Mouse (Mus musculus) heart, embryonic 12.5 days (tissue): ENCODE measurements around the gene Setd5. TPM values are rescaled to one million over a fixed set of nuclear protein-coding genes. Genes with fewer than 3 reads are reported as not detected.

ENCODE experiments used
- ATAC-seq: fragments of 200-750 bp; cut with Nextera tagmentation; 2 replicates; pipeline ENCODE4 v1.8.0; 2017; ENCODE audit warnings: moderate TSS enrichment, moderate library complexity; ENCODE audit not compliant: insufficient number of reproducible peaks, low FRiP score
- H3K27ac ChIP-seq: fragments of 300-500 bp; sonication (generic); 2 replicates; pipeline ENCODE4 v1.5.1; 2016; ENCODE audit warnings: mild to moderate bottlenecking, moderate library complexity; ENCODE audit not compliant: poor library complexity, severe bottlenecking
- H3K27me3 ChIP-seq: fragments of 300-500 bp; sonication (generic); replicated peaks from 2 replicates; pipeline ENCODE4 v1.6.1; 2016; ENCODE audit warnings: mild to moderate bottlenecking, moderate library complexity
- H3K36me3 ChIP-seq: fragments of 300-500 bp; sonication (generic); 2 replicates; pipeline ENCODE4 v1.6.1; 2016; ENCODE audit warnings: mild to moderate bottlenecking, moderate library complexity
- H3K4me1 ChIP-seq: fragments of 300-500 bp; sonication (generic); replicated peaks from 2 replicates; pipeline ENCODE4 v1.6.1; 2016; ENCODE audit warnings: mild to moderate bottlenecking
- H3K4me2 ChIP-seq: fragments of 300-500 bp; sonication (generic); 2 replicates; pipeline ENCODE4 v1.6.1; 2016; ENCODE audit warnings: mild to moderate bottlenecking, moderate library complexity
- H3K4me3 ChIP-seq: fragments of 300-500 bp; sonication (generic); 2 replicates; pipeline ENCODE4 v1.5.1; 2016; ENCODE audit warnings: mild to moderate bottlenecking
- H3K9ac ChIP-seq: fragments of 300-500 bp; sonication (generic); 2 replicates; pipeline ENCODE4 v1.6.1; 2016; ENCODE audit warnings: mild to moderate bottlenecking, moderate library complexity
- H3K9me3 ChIP-seq: fragments of 300-500 bp; sonication (generic); replicated peaks from 2 replicates; pipeline ENCODE4 v1.6.1; 2016; ENCODE audit warnings: mild to moderate bottlenecking, moderate library complexity
- WGBS: fragments of 180-500 bp; shearing (Covaris S2); methylation state at CpG from one replicate; pipeline ENCODE4 v1.1.7; 2016; 5-methylcytosine and 5-hydroxymethylcytosine counted together
- polyA plus RNA-seq: library from polyadenylated mRNA; unstranded; fragments of >200 nt; fragmentation: Nextera tagmentation; extraction: Ambion mirVana; gene quantifications from 2 replicates; pipeline ENCODE4 v1.2.1, GENCODE M21; 2016

The Setd5 gene
- polyA plus RNA-seq, result 61.0 and 62.9 TPM in 2 replicates

DNA sequence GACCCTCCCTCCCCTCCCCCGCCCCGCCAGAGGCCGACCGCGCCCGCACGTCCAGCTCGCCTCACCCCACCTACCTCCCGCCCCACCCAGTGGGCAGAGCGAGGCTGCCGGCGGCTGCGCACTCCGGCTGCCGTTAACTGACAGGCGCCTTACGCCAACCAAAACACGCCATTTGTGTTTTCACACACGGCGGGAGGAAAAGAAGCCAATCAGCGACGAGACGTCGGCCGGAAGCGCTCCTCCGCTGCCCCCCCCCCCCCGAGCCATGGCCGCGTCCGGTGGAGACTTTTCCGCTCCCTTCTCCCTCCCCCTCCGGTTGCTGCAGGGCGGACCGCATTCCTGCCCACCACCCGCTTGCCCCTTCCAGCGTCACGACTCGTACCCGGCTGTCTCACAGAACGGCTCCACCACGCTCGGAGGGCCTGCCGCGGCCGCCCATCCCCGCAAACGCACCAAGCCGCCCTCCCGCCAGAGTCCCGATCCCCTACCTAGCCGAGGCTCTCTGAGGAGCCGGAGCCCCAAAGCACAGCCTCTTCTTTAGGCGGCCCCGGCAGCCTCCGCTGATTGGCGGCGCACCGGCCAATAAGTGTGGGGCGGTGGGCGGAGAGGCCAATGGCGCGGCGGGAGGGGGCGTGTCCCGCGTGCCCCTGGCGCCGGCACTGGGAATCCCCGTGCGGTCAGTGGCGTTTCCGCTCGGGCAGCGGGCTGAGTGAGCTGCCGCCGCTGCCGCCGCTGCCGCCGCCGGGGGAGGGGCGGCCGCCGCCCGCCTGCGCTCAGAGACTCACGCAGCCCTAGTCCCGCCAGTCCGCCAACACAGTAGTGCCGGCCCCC, at the start of gene Setd5:
Setd5 (plus strand) TSS at position 680 of the 831 bp plus-strand sequence.
- H3K4me3 ChIP-seq, result peak within 1 kb of the TSS; percentile 76
- under 1% methylated on average over 66 of the region's 91 CpGs for WGBS
- no peaks in the 10 kb centered on the region; the same call in 1 of the 2 replicates for H3K36me3 ChIP-seq
- ATAC-seq, result peak; percentile 92
- peak within 1 kb of the TSS; percentile 92 for H3K4me2 ChIP-seq
- peak within 1 kb of the TSS; percentile 100 for H3K27ac ChIP-seq
- H3K9ac ChIP-seq, result peak within 1 kb of the TSS; percentile 95
- H3K9me3 ChIP-seq, result no peaks in the 10 kb centered on the region
- H3K27me3 ChIP-seq, result no peaks in the 10 kb centered on the region
- H3K4me1 ChIP-seq, result peaks cover 17% of the 10 kb centered on the region

DNA sequence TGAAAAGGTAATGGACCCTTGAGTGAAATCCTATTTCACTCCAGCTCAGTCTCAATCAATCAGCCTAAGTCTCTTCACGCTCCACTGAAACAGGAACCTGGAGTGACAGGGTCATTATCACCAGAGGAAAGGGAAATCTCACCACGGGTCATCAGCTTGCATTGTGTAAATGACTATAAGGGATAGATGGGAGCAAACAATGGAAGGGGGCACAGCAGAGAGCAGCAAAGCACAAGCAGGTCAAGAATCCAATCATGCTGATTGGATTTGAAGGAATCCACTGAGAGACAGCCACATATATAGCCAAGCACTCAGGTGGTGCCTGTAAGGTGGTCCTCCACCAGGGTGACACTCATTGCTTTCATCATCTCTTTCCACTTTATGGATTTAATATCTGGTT, 49.7 kb upstream of the Setd5 start:
- WGBS, result 37% methylated on average over 2 of the region's 2 CpGs
- H3K4me2 ChIP-seq, result no peak overlapping the region
- H3K27ac ChIP-seq, result no peak overlapping the region
- H3K9me3 ChIP-seq, result no peaks in the 10 kb centered on the region
- no peaks in the 10 kb centered on the region for H3K27me3 ChIP-seq
- no peak overlapping the region for H3K4me3 ChIP-seq
- no peaks in the 10 kb centered on the region for H3K36me3 ChIP-seq
- no peak overlapping the region for H3K9ac ChIP-seq
- no peak for ATAC-seq
- H3K4me1 ChIP-seq, result no peaks in the 10 kb centered on the region

DNA sequence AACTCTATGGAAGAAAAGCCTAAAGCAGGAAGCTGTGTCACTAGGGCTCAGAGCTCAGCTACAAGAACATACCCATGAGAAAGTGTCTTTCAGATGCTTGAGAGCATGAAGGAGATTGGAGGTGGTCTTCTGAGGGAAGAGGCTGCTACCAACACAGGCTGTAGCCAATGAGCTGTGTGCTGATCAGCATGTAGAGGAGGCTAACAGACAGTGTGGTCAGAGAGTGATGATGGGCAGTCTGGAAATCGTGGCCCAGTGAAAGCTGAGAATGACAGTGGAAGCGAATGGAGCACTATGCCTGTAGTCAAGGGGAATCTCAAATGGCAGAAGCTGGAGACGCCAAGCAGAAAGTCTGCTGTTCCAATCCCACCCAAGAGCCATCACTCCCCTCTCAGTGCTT, 48.2 kb upstream of the Setd5 start:
- Histone ChIP-seq H3K4me1 (no peaks in the 10 kb centered on the region), H3K9ac (no peak overlapping the region), H3K4me2 (no peak overlapping the region), H3K27me3 (no peaks in the 10 kb centered on the region), H3K27ac (no peak overlapping the region), H3K9me3 (no peaks in the 10 kb centered on the region), H3K36me3 (no peaks in the 10 kb centered on the region), H3K4me3 (no peak overlapping the region)
- no peak for ATAC-seq
- WGBS, result 49% methylated on average over 3 of the region's 3 CpGs

DNA sequence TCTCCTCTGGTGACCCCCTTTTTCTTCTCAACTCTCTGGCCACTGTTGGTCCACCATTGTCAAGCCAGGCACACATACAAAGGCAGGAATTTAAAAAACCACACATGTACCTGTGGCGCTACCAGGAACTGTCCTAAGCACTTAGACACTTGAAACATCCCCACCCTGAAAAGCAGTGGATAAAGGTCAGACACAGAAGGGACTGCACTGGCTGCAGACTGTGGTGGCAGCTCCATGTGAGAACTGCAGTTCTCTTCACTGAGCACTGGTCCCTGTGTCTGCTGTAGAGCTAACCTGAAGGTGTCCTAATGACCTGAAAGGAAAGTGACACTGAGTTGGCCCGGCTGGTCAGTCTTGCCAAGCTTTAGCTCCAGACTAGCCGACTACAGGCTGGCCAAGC, 46.6 kb upstream of the Setd5 start:
- Histone ChIP-seq H3K27me3 (no peaks in the 10 kb centered on the region), H3K9me3 (no peaks in the 10 kb centered on the region), H3K27ac (no peak overlapping the region), H3K36me3 (no peaks in the 10 kb centered on the region), H3K4me2 (no peak overlapping the region), H3K4me1 (no peaks in the 10 kb centered on the region), H3K4me3 (no peak overlapping the region), H3K9ac (no peak overlapping the region)
- no peak for ATAC-seq
- WGBS, result 70% methylated on average over 3 of the region's 3 CpGs

DNA sequence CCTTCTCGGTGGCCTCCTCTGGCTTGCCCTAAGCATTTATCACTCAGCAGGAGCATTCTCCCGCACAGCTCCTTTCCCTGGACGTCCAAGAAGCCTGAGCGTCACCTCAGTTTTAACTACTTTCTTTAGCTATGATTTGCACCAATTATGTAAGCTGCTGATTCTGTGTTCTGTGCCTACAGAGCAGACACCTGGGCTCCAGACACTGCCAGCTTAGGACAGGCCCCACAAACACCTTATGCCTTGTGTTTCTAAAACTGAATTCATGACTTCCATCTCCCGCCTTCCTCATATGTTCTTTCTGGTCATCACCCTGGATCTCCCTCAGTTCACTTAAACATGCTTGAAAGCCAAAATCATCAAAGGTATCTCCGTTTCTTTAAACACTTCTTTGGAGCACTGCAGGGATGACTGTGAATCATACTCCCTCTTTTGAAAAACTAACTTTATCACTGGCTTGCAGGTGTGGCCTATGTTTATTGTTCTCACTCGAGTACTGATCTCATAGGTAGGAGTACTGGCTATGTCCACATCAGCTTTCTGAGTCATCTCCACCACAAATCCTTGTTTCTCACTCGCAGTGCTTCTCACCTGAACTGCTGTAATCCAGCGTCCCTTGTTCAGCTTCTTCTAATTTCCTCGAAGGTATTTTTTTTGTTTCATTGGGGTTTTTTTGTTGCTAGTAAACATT, 46.0 kb upstream of the Setd5 start:
- Histone ChIP-seq H3K36me3 (no peaks in the 10 kb centered on the region), H3K4me1 (no peaks in the 10 kb centered on the region), H3K4me2 (no peak overlapping the region), H3K9me3 (no peaks in the 10 kb centered on the region), H3K9ac (no peak overlapping the region), H3K4me3 (no peak overlapping the region), H3K27ac (no peak overlapping the region), H3K27me3 (no peaks in the 10 kb centered on the region)
- ATAC-seq, result no peak
- WGBS, result 72% methylated on average over 10 of the region's 10 CpGs

DNA sequence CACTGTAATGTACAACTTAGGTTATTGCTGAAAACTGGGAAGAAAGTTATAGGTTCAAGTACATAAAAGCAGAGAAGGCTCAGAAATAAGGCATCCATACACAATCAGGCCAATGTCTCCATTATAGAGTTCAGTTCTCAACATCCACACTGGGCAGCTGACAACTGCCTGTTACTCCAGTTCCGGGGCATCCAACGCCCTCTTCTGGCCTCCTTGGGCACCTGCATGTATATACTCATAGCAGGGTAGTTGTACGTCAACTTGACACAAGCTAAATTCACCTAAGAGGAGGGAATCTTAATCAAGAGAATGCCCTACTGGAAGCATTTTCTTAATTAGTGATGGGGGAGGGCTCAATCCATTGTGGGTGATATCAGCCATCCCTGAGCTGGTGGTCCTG, 45.0 kb upstream of the Setd5 start:
- no peaks in the 10 kb centered on the region for H3K9me3 ChIP-seq
- no peak overlapping the region for H3K27ac ChIP-seq
- 62% methylated on average over 3 of the region's 3 CpGs for WGBS
- no peak for ATAC-seq
- H3K4me2 ChIP-seq, result no peak overlapping the region
- H3K36me3 ChIP-seq, result no peaks in the 10 kb centered on the region
- H3K27me3 ChIP-seq, result 0 out of 2 replicates have a peak, but pooled peaks cover 5% of the 10 kb centered on the region
- no peaks in the 10 kb centered on the region for H3K4me1 ChIP-seq
- no peak overlapping the region for H3K9ac ChIP-seq
- no peak overlapping the region for H3K4me3 ChIP-seq

DNA sequence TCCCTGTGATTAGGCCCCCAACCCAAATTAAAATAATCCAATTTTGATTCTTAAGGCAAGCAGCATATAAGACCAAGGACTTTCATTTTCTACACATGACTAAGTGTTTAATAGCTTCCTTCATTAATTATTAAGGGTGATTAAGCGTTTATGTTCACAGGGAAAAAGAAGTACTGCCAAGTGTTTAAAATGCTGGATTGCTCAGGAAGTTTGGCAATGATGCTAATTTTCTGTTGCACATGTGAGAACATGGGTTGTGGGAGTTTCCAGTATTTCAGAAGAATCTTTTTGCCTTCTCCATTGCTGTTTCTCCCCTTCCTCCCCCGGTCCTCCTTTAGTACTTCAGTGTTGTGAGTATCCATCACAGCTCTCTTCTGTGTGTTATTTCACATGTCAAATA, 44.0 kb upstream of the Setd5 start:
- Histone ChIP-seq H3K4me2 (no peak overlapping the region), H3K4me3 (no peak overlapping the region), H3K9ac (no peak overlapping the region), H3K27ac (no peak overlapping the region), H3K36me3 (no peaks in the 10 kb centered on the region), H3K4me1 (0 out of 2 replicates have a peak, but pooled peaks cover 2% of the 10 kb centered on the region), H3K9me3 (no peaks in the 10 kb centered on the region), H3K27me3 (0 out of 2 replicates have a peak, but pooled peaks cover 6% of the 10 kb centered on the region)
- 84% methylated on average over 2 of the region's 2 CpGs for WGBS
- no peak for ATAC-seq

DNA sequence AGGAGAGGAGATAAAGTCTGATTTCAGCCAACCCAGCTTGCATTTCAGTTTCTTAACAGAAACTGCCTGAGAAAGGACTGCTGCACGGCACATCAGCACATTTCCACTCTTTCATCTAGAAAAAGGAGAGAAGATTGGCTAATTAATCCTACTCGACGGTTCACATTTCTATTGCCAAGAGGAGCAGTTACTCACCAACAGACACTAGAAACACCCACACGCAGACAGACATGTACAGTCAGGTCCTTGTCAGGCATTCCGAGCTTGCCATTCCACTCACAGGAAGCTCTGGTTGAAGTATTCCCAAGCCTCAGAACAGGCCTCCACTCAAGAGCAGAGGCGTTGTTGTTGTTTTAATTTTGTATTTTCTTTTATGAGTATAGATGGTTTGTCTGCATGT, 42.7 kb upstream of the Setd5 start:
- no peak overlapping the region for H3K4me2 ChIP-seq
- no peak overlapping the region for H3K27ac ChIP-seq
- ATAC-seq, result no peak
- peaks cover 8% of the 10 kb centered on the region; the same call in 1 of the 2 replicates for H3K4me1 ChIP-seq
- H3K9me3 ChIP-seq, result no peaks in the 10 kb centered on the region
- no peak overlapping the region for H3K9ac ChIP-seq
- H3K4me3 ChIP-seq, result no peak overlapping the region
- no peaks in the 10 kb centered on the region for H3K36me3 ChIP-seq
- 72% methylated on average over 6 of the region's 6 CpGs for WGBS
- H3K27me3 ChIP-seq, result 0 out of 2 replicates have a peak, but pooled peaks cover 6% of the 10 kb centered on the region

DNA sequence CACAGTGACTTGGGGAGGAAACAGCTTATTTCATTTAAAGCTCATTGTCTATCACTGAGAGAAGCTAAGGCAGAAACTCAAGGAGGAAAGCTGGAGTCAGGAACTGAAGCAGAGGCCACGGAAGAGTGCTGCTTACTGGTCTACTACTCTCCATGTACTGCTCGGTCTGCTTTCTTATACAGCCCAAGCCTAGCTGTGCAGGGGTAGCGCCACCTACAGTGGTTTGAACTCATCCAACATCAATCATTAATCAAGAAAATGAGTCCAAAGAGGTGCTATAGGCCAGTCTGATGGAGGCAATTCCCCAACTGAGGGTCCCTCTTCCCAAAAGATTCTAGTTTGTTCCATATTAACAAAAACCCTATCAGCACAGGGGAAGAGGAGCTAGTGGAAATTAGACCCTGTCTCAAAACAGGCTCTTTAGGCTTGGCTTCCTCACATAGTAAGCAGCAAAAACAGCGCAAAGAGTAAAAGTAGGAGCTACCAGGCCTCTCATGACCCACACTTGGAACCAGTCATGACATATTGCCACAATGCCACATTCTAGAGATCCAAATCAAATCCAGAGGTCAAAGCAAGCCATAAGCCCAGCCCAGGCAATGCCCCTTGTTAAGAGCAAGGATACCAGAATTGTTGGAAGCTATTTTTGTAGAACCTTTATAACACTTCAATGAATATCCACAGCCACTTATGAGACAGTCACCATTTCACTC, 40.5 kb upstream of the Setd5 start:
- Histone ChIP-seq H3K27me3 (0 out of 2 replicates have a peak, but pooled peaks cover 6% of the 10 kb centered on the region), H3K4me1 (peaks cover 8% of the 10 kb centered on the region; the same call in 1 of the 2 replicates), H3K36me3 (no peaks in the 10 kb centered on the region), H3K27ac (no peak overlapping the region), H3K4me2 (no peak overlapping the region), H3K9me3 (no peaks in the 10 kb centered on the region), H3K9ac (no peak overlapping the region), H3K4me3 (no peak overlapping the region)
- ATAC-seq, result no peak
- WGBS, result 61% methylated on average over 4 of the region's 4 CpGs

DNA sequence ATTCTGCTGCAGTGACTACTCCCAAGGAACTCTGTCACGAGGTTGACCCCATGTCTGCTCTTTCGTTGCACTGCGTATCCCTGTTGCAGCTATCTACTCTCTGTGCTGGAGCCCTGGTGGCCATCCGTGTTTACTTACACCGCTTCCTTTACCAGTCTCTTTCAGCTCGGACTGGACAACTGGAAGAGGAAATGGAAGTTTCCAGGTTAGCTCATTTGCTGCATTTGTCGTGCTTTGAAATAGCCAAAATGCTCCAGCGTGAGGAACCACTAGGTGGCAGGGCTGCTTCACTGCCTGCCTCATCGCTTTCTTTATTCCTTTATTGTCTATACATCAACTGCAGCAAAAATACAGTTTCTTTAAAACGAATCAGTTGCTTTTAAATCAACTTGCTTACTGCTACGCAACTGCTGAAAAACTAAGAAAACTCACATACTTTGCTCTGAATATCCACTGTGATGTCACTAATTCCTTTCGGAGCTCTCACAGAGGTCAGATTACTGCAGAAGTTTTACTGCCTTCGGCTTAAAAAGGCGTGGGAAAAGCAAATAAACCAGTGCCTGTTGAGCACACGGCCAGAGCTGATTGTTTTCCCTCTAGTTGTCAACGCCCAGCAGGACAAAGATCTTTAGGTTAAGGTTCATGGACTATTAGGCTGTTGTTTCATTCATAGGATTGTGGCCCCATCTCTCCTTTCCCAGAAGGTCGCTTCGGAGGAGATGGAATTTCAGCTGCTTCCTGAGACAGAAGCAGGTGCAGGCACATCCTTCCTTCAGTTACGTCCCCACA, 39.0 kb upstream of the Setd5 start:
- Histone ChIP-seq H3K9ac (peak overlapping the region; percentile 58), H3K27me3 (0 out of 2 replicates have a peak, but pooled peaks cover 6% of the 10 kb centered on the region), H3K27ac (no peak overlapping the region), H3K9me3 (no peaks in the 10 kb centered on the region), H3K4me1 (peaks cover 8% of the 10 kb centered on the region; the same call in 1 of the 2 replicates), H3K4me2 (peak overlapping the region; percentile 59), H3K36me3 (no peaks in the 10 kb centered on the region), H3K4me3 (peak overlapping the region; percentile 29)
- WGBS, result 11% methylated on average over 19 of the region's 19 CpGs
- peak; percentile 39; the same call in 1 of the 2 replicates for ATAC-seq
